Mouse (Mus musculus) CD8-positive naive resting alpha-beta T cell, adult 57 days (primary cell): ENCODE measurements around the gene Olfr1222. TPM values are rescaled to one million over a fixed set of nuclear protein-coding genes. Genes with fewer than 3 reads are reported as not detected.

Experiments used
- total RNA-seq: library from RNA; stranded (reverse); gene quantifications from one replicate; pipeline ENCODE4 v1.2.4, GENCODE M21; 2023

Gene Olfr1222
- total RNA-seq: not detected

DNA sequence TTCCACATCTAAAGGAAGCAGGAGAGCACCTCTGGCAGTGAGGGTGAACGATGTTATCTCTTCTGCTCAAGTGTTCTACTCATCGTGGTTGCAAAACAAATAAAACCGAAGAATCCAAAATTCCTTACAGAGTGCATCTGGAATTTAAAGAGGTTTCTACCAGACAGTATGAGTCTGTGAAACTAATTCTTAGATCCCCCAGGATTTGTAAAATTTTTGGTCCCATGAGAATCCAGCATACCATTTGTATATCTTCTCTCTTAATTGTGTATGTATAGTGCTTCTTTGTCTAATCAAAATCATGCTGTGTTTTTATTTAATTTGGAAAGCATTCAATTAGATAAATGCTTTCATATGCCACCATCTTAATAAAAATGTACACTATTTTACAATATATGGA lies at the start of gene Olfr1222:
Olfr1222 (minus strand) TSS at position 101 of the 400 bp plus-strand sequence.

GRCm38 (mm10) chr2:89174569-89174968 lies 41.7 kb upstream of the Olfr1222 start, which contains the start of gene Olfr1225:
Gene Olfr1225, minus strand, starts transcription at chr2:89174669.

GRCm38 (mm10) chr2:89163991-89164390 lies 31.1 kb upstream of the Olfr1222 start, which contains the start of gene Olfr1224-ps1:
Gene Olfr1224-ps1, minus strand, starts transcription at chr2:89164091.

DNA sequence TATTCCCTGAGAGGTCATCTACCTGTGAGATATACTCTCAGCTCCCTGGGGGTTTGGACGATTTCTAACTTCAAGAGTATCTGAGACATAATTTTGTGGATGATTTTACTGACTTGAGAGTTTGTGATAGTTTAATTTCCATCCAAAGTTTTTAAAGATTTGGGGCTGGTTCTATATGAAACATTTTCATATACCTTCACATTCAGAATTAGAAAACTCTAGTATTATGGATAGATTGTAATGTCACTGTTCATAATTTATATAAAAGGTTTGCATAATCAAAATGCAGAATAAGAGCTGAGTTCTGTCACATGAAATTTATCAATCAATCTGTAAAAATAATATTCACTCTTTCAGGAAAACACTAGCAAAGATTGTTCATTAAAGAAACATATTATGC lies 18.6 kb upstream of the Olfr1222 start, which contains the start of gene Olfr1223:
Olfr1223 (minus strand) TSS at position 101 of the 400 bp plus-strand sequence.

DNA sequence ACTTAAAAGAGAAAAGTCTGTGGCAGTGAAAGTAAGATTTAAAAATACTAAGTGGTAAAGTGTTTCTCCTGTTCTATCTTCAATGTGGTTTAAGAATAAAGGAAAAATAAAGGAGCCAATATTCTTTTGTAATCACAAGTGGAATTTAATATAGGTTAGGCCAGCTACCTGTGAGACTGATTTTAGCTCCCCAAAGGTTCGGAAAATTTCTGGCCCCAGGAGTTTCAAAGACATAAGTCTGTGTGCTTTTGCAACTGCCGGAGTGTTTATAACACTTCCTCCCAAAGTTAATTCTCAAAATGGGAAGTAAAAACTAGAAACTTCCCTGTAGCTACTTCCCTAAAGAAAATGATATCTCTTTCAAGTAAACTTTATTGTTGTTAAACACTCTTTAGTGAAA lies 15.7 kb downstream of the Olfr1222 start, which contains the start of gene Olfr1221:
Olfr1221 (minus strand) TSS at position 101 of the 400 bp plus-strand sequence.

GRCm38 (mm10) chr2:89106735-89107134 lies 26.1 kb downstream of the Olfr1222 start, which contains the start of gene Olfr1220:
Gene Olfr1220, minus strand, starts transcription at chr2:89106835.

DNA sequence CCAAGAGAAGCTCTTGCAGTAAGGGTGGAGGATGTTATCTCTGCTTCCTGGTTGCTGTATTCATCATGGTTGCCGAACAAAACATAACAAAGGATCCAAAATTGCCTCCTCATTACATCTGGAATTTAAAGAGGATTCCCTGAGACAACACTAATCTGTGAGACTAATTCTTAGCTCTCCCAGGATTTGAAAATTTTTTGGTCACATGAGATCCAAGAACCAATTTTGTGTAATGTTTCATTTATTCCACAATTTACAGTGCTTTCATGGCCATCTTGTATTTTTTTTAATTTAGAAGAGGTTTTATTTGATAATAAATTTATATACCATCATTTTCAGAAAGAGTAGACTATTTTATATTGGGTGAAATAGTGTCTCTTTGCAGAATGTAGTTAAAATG lies 49.4 kb downstream of the Olfr1222 start, which contains the start of gene Olfr1219:
Olfr1219 (minus strand) TSS at position 101 of the 400 bp plus-strand sequence.

Other genes with a start within 250 kb of the Olfr1222 start
- not detected for gene Olfr1208, start 230.7 kb downstream of the Olfr1222 start, total RNA-seq
- gene Olfr1209, start 217.9 kb downstream of the Olfr1222 start, total RNA-seq: not detected
- gene Olfr1211, start 194.9 kb downstream of the Olfr1222 start, total RNA-seq: not detected
- gene Olfr1212, start 179.1 kb downstream of the Olfr1222 start, total RNA-seq: not detected
- not detected for gene Gm13762, start 152.8 kb downstream of the Olfr1222 start, total RNA-seq
- gene Olfr1214, start 140.4 kb downstream of the Olfr1222 start, total RNA-seq: not detected
- gene Olfr1215, start 126.1 kb downstream of the Olfr1222 start, total RNA-seq: not detected
- gene Olfr1216, start 114.7 kb downstream of the Olfr1222 start, total RNA-seq: not detected
- gene Olfr1217, start 101.0 kb downstream of the Olfr1222 start, total RNA-seq: not detected
- gene Olfr1218, start 71.9 kb downstream of the Olfr1222 start, total RNA-seq: not detected
- gene Olfr1219, start 49.5 kb downstream of the Olfr1222 start, total RNA-seq: not detected
- gene Olfr1220, start 26.2 kb downstream of the Olfr1222 start, total RNA-seq: not detected
- gene Olfr1221, start 15.8 kb downstream of the Olfr1222 start, total RNA-seq: not detected
- gene Olfr1223, start 18.5 kb upstream of the Olfr1222 start, total RNA-seq: not detected
- not detected for gene Olfr1224-ps1, start 31.0 kb upstream of the Olfr1222 start, total RNA-seq
- gene Olfr1225, start 41.6 kb upstream of the Olfr1222 start, total RNA-seq: not detected
- not detected for gene Olfr1226, start 67.0 kb upstream of the Olfr1222 start, total RNA-seq
- not detected for gene Olfr1228, start 121.0 kb upstream of the Olfr1222 start, total RNA-seq
- gene Olfr1229, start 155.0 kb upstream of the Olfr1222 start, total RNA-seq: not detected
- not detected for gene Olfr1230, start 164.2 kb upstream of the Olfr1222 start, total RNA-seq
- gene Olfr1231, start 174.0 kb upstream of the Olfr1222 start, total RNA-seq: not detected
- gene Olfr1232, start 196.6 kb upstream of the Olfr1222 start, total RNA-seq: not detected
- gene Olfr1233, start 209.3 kb upstream of the Olfr1222 start, total RNA-seq: not detected
- gene Olfr1234, start 231.8 kb upstream of the Olfr1222 start, total RNA-seq: not detected